Mouse (Mus musculus) forebrain, embryonic 13.5 days (tissue): ENCODE data around the gene Zdhhc18. TPM values are rescaled to one million over a fixed set of nuclear protein-coding genes. Genes with fewer than 3 reads are reported as not detected.
A peak's percentile ranks its signal among the peaks of the same experiment; 100 is the strongest.

ENCODE experiments used
- ATAC-seq: fragments of 200-750 bp; cut with Nextera tagmentation; 2 replicates; pipeline ENCODE4 v1.8.0; 2017
- H3K27ac ChIP-seq: fragments of 300-500 bp; sonication (generic); 2 replicates; pipeline ENCODE4 v1.5.1; 2015; ENCODE audit warnings: inconsistent platforms, mild to moderate bottlenecking, moderate library complexity
- H3K27me3 ChIP-seq: fragments of 300-500 bp; sonication (generic); 2 replicates; pipeline ENCODE4 v1.6.1; 2015; ENCODE audit warnings: mild to moderate bottlenecking, inconsistent platforms
- H3K36me3 ChIP-seq: fragments of 300-500 bp; sonication (generic); 2 replicates; pipeline ENCODE4 v1.6.1; 2015; ENCODE audit warnings: mild to moderate bottlenecking, inconsistent platforms; ENCODE audit not compliant: poor library complexity, severe bottlenecking
- H3K4me1 ChIP-seq: fragments of 300-500 bp; sonication (generic); 2 replicates; pipeline ENCODE4 v1.6.1; 2015; ENCODE audit warnings: inconsistent platforms
- H3K4me2 ChIP-seq: fragments of 300-500 bp; sonication (generic); 2 replicates; pipeline ENCODE4 v1.6.1; 2015; ENCODE audit warnings: inconsistent platforms, mild to moderate bottlenecking, moderate library complexity
- H3K4me3 ChIP-seq: fragments of 300-500 bp; sonication (generic); 2 replicates; pipeline ENCODE4 v1.5.1; 2015; ENCODE audit warnings: mild to moderate bottlenecking, inconsistent platforms
- H3K9ac ChIP-seq: fragments of 300-500 bp; sonication (generic); 2 replicates; pipeline ENCODE4 v1.6.1; 2015; ENCODE audit warnings: mild to moderate bottlenecking, inconsistent platforms
- H3K9me3 ChIP-seq: fragments of 300-500 bp; sonication (generic); replicated peaks from 2 replicates; pipeline ENCODE4 v1.6.1; 2016; ENCODE audit warnings: inconsistent platforms
- WGBS: fragments of 180-500 bp; shearing (Covaris S2); methylation state at CpG from one replicate; pipeline ENCODE4 v1.1.7; 2015; 5-methylcytosine and 5-hydroxymethylcytosine counted together
- polyA plus RNA-seq: library from polyadenylated mRNA; unstranded; fragments of >200 nt; fragmentation: Nextera tagmentation; extraction: Ambion mirVana; gene quantifications from 2 replicates; pipeline ENCODE4 v1.2.1, GENCODE M21; 2015

The Zdhhc18 gene
- polyA plus RNA-seq, 1 experiment from 2014 or later: 3.2 TPM

DNA sequence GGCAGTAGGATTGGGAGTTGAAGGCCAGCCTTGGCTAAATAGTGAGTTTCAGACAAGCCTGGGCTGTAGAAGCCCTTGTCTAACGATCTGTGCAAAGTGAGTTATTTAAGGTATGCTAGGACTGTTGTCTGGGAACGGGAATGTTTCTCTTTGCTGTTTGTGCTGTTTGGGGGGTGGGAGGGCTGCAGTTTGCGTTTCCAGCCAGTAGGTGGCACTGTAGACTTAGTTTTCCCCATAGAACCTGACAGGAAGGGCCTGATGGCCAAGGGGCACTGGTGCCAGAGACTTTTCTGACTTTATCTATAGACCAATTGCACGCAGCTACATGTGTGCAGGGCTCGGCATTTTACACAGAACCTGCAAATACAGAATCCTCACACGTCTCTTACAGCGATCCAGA lies 57.4 kb downstream of the Zdhhc18 start:
- Histone ChIP-seq H3K27ac (no peak overlapping the region), H3K4me2 (no peak overlapping the region), H3K36me3 (peaks cover 48% of the 10 kb centered on the region), H3K4me1 (no peaks in the 10 kb centered on the region), H3K9me3 (no peaks in the 10 kb centered on the region), H3K4me3 (no peak overlapping the region), H3K9ac (no peak overlapping the region), H3K27me3 (no peaks in the 10 kb centered on the region)
- WGBS: 34% methylated on average over 7 of the region's 7 CpGs
- no peak for ATAC-seq

DNA sequence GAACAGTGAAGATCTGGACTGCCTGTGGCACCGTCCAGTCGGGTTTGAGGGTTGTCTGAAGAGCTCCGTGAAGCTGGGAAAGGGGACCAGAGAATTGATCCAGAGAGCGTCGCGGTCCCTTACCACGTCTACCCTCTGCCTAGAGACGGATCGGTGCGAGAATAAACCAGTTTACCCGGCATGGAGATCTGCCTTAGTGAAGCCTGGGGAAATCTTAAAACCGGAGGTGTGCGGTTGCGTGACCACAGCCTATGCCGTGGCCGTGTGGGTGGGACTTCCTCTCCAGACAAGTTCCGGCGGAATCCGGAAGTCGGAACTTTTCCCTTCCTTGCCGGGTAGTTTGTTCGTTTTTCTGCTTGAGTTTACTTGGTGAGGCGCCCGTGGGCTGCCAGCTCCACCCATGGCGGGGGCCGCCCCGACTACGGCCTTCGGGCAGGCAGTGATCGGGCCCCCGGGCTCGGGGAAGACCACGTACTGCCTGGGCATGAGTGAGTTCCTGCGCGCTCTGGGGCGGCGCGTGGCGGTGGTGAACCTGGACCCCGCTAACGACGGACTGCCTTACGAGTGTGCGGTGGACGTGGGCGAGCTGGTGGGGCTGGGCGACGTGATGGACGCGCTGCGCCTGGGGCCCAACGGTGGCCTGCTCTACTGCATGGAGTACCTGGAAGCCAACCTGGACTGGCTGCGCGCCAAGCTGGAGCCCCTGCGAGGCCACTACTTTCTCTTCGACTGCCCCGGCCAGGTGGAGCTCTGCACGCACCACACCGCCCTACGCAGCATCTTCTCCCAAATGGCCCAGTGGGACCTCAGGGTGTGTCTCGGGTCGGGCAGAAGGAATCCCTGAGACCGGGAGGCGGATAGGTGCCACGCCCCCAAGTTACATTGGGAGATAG lies 65.6 kb downstream of the Zdhhc18 start, which contains the start of gene Gpn2:
Gene Gpn2 (plus strand): TSS at position 304 of the 893 bp plus-strand sequence.
- Histone ChIP-seq H3K4me2 (peak within 1 kb of the TSS; percentile 100), H3K4me1 (peaks cover 18% of the 10 kb centered on the region), H3K9ac (peak within 1 kb of the TSS; percentile 84), H3K4me3 (peak within 1 kb of the TSS; percentile 87), H3K27ac (peak within 1 kb of the TSS; percentile 81), H3K36me3 (peaks cover 73% of the 10 kb centered on the region), H3K27me3 (no peaks in the 10 kb centered on the region), H3K9me3 (no peaks in the 10 kb centered on the region)
- 2% methylated on average over 65 of the region's 65 CpGs for WGBS
- ATAC-seq: peak; percentile 94

DNA sequence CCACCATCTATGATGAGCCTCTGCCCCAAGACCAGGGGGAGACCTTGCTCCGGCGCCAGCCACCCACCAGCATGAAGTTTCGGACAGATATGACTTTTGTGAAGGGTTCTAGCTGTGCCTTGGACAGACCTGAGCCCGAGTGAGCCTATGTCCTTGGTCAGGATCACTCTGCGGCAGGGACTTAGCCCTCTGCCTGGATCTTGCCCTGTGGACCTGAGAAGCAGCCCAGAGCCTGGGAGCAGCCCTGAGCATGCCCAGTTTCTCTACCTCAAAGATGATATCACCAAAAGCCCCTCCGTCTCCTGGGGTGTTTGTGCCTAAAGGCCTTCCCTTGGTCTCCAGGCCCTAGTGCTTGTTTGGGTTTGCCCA lies 66.3 kb downstream of the Zdhhc18 start:
- Histone ChIP-seq H3K9me3 (no peaks in the 10 kb centered on the region), H3K9ac (peak overlapping the region; percentile 84), H3K4me3 (peak overlapping the region; percentile 87), H3K4me2 (peak overlapping the region; percentile 100), H3K36me3 (peaks cover 73% of the 10 kb centered on the region), H3K27me3 (no peaks in the 10 kb centered on the region), H3K4me1 (peaks cover 18% of the 10 kb centered on the region), H3K27ac (peak overlapping the region; percentile 81)
- WGBS: 62% methylated on average over 6 of the region's 6 CpGs
- ATAC-seq: 0 out of 2 replicates have a peak, but pooled peaks have one; percentile 33

- WGBS: 74% methylated on average over 12 of the region's 12 CpGs
- Histone ChIP-seq H3K27me3 (no peaks in the 10 kb centered on the region), H3K36me3 (peaks cover 52% of the 10 kb centered on the region), H3K9me3 (no peaks in the 10 kb centered on the region), H3K4me3 (no peak overlapping the region), H3K4me2 (no peak overlapping the region), H3K9ac (no peak overlapping the region), H3K4me1 (peaks cover 16% of the 10 kb centered on the region), H3K27ac (no peak overlapping the region)
- no peak for ATAC-seq
These were observed 72.0 kb downstream of the Zdhhc18 start for GRCm38 (mm10) chr4:133577983-133578382.

- peaks cover 16% of the 10 kb centered on the region for H3K4me1 ChIP-seq
- H3K27me3 ChIP-seq: 0 out of 2 replicates have a peak, but pooled peaks cover 4% of the 10 kb centered on the region
- peak overlapping the region; percentile 88 for H3K9ac ChIP-seq
- peaks cover 20% of the 10 kb centered on the region for H3K36me3 ChIP-seq
- H3K4me2 ChIP-seq: peak overlapping the region; percentile 90
- WGBS: under 1% methylated on average over 41 of the region's 41 CpGs
- peak; percentile 41 for ATAC-seq
- H3K27ac ChIP-seq: no peak overlapping the region
- H3K9me3 ChIP-seq: no peaks in the 10 kb centered on the region
- H3K4me3 ChIP-seq: peak overlapping the region; percentile 98
These were observed 75.1 kb downstream of the Zdhhc18 start for GRCm38 (mm10) chr4:133574843-133575202.

- Histone ChIP-seq H3K9ac (peak within 1 kb of the TSS; percentile 88), H3K36me3 (peaks cover 15% of the 10 kb centered on the region), H3K27ac (peak within 1 kb of the TSS; percentile 91), H3K4me3 (peak within 1 kb of the TSS; percentile 98), H3K4me2 (peak within 1 kb of the TSS; percentile 90), H3K9me3 (no peaks in the 10 kb centered on the region), H3K4me1 (peaks cover 16% of the 10 kb centered on the region), H3K27me3 (0 out of 2 replicates have a peak, but pooled peaks cover 4% of the 10 kb centered on the region)
- 6% methylated on average over 44 of the region's 44 CpGs for WGBS
- peak; percentile 96 for ATAC-seq
These were observed 75.7 kb downstream of the Zdhhc18 start, which contains the start of gene Gpatch3 for GRCm38 (mm10) chr4:133574070-133574842. Gene Gpatch3, plus strand, starts transcription at chr4:133574745.

- no peaks in the 10 kb centered on the region for H3K36me3 ChIP-seq
- 0 out of 2 replicates have a peak, but pooled peaks cover 4% of the 10 kb centered on the region for H3K27me3 ChIP-seq
- no peak overlapping the region for H3K9ac ChIP-seq
- H3K4me1 ChIP-seq: peaks cover 6% of the 10 kb centered on the region
- H3K4me3 ChIP-seq: no peak overlapping the region
- no peak overlapping the region for H3K4me2 ChIP-seq
- H3K27ac ChIP-seq: no peak overlapping the region
- 63% methylated on average over 10 of the region's 10 CpGs for WGBS
- H3K9me3 ChIP-seq: no peaks in the 10 kb centered on the region
- no peak for ATAC-seq
These were observed 79.9 kb downstream of the Zdhhc18 start for GRCm38 (mm10) chr4:133570066-133570466.

GRCm38 (mm10) chr4:133569291-133570065 lies 80.5 kb downstream of the Zdhhc18 start:
- ATAC-seq: no peak
- Histone ChIP-seq H3K4me1 (peaks cover 5% of the 10 kb centered on the region), H3K9ac (no peak overlapping the region), H3K36me3 (no peaks in the 10 kb centered on the region), H3K27ac (no peak overlapping the region), H3K9me3 (no peaks in the 10 kb centered on the region; the same call in 1 of the 2 replicates), H3K27me3 (0 out of 2 replicates have a peak, but pooled peaks cover 4% of the 10 kb centered on the region), H3K4me2 (no peak overlapping the region), H3K4me3 (no peak overlapping the region)
- 87% methylated on average over 10 of the region's 10 CpGs for WGBS

DNA sequence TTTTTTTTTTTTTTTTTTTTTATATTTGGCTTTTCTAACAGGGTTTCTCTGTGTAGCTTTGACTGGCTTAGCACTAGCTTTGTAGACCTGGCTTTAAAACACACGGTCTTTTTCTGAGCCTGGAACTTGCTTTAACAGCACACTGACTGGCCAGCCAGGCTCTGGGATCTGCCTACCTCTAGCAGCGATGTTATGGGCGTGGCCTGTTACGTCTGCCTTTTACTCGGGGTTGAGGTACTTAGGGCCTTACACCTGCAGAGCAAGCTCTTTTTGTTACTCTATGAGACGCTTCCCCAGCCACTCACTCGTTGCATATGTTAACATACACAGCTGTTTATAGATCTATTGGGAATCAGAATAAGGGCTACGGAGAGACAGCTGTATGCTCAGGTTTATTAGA lies 82.7 kb downstream of the Zdhhc18 start:
- ATAC-seq: no peak
- H3K4me1 ChIP-seq: no peaks in the 10 kb centered on the region
- H3K4me3 ChIP-seq: no peak overlapping the region
- 31% methylated on average over 8 of the region's 8 CpGs for WGBS
- no peak overlapping the region for H3K27ac ChIP-seq
- H3K36me3 ChIP-seq: no peaks in the 10 kb centered on the region
- no peak overlapping the region for H3K9ac ChIP-seq
- no peak overlapping the region for H3K4me2 ChIP-seq
- H3K9me3 ChIP-seq: no peaks in the 10 kb centered on the region; the same call in 1 of the 2 replicates
- H3K27me3 ChIP-seq: 0 out of 2 replicates have a peak, but pooled peaks cover 4% of the 10 kb centered on the region

GRCm38 (mm10) chr4:133563123-133563571 lies 86.8 kb downstream of the Zdhhc18 start:
- Histone ChIP-seq H3K27me3 (no peaks in the 10 kb centered on the region), H3K36me3 (no peaks in the 10 kb centered on the region), H3K4me3 (no peak overlapping the region), H3K4me2 (no peak overlapping the region), H3K27ac (no peak overlapping the region), H3K9me3 (no peaks in the 10 kb centered on the region; the same call in 1 of the 2 replicates), H3K9ac (no peak overlapping the region), H3K4me1 (no peaks in the 10 kb centered on the region)
- WGBS: 69% methylated on average over 11 of the region's 11 CpGs
- no peak for ATAC-seq

GRCm38 (mm10) chr4:133561622-133562021 lies 88.3 kb downstream of the Zdhhc18 start:
- Histone ChIP-seq H3K4me2 (no peak overlapping the region), H3K4me3 (no peak overlapping the region), H3K36me3 (no peaks in the 10 kb centered on the region), H3K27me3 (no peaks in the 10 kb centered on the region), H3K9ac (no peak overlapping the region), H3K4me1 (no peaks in the 10 kb centered on the region), H3K9me3 (no peaks in the 10 kb centered on the region; the same call in 1 of the 2 replicates), H3K27ac (no peak overlapping the region)
- no peak for ATAC-seq
- WGBS: 70% methylated on average over 4 of the region's 4 CpGs
